Mouse (Mus musculus): Measurements from ENCODE around the gene Top3a. TPM values are rescaled to one million over a fixed set of nuclear protein-coding genes. Genes with fewer than 3 reads are reported as not detected.
A peak's percentile ranks its signal among the peaks of the same experiment; 100 is the strongest.

Top3a gene
- total RNA-seq, 2 experiments from 2014 or later: 6.5 to 10.7 TPM

- no peak for DNase-seq
These were observed 65.1 kb downstream of the Top3a start for GRCm38 (mm10) chr11:60712040-60712439.

DNA sequence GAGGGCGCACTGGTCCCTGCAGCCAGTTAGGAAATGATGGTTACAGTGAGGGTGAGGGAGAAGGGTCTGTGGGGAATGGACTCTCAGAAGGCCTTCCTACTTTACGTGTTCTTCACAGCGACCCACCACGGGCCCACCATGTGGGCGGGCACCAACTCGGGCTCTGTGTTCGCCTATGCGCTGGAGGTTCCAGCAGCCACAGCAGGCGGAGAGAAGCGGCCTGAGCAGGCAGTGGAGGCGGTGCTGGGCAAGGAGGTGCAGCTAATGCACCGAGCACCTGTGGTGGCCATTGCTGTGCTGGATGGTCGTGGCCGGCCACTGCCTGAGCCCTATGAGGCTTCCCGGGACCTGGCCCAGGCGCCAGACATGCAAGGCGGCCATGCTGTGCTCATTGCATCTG, 65.9 kb downstream of the Top3a start:
- no peak for DNase-seq

DNA sequence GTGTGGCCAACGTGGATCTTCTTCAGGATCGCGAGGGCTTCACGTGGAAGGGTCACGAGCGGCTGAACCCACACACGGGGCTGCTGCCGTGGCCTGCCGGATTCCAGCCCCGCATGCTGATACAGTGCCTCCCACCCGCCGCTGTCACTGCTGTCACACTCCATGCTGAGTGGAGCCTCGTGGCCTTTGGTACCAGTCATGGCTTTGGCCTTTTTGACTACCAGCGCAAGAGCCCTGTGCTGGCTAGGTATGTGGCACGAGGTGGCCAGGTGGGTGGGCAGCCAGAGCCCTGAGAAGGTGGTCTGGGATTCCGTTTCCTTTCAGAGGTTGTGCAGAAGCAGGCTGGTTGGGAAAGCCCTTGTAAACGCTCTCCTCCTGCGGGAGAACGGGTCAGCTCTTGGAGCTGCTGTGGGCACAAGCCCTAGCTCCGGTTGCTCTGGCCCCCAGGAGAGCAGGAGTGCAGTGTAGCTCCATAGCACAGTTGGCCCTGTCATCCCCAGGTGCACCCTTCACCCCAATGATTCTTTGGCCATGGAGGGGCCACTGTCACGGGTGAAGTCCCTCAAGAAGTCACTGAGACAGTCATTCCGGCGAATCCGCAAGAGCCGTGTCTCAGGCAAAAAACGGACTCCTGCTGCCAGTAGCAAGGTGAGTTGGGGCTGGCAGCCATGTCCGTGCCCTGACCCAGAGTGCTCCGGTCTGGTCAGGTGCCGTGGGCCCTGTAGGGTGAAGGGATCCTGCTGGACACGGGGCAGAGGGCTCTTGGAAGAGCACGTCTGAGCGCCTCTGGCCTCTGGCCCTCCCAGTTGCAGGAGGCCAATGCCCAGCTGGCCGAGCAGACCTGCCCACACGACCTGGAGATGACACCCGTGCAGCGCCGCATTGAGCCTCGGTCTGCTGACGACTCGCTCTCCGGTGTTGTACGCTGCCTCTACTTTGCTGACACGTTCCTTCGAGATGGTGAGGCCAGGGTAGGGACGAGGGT, 67.4 kb downstream of the Top3a start:
- no peak for DNase-seq

DNA sequence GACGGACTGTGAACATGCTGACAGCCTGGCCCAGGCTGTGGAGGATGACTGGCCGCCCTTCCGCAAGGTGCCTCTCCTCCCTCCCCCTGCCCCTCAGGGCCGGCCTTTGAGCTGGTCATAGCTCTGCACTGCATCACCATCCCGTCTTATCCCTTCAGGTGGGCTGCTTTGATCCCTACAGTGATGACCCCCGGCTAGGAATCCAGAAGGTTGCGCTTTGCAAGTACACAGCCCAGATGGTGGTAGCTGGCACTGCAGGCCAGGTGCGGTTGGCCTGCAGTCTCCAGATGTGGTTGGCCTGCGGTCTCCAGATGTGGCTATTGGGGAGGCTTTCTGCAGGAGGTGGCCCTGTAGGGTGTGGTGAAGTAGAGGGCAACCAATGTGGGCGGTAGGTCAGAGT, 68.5 kb downstream of the Top3a start:
- DNase-seq: no peak

- peak; percentile 91 to 93 for DNase-seq
These were observed 69.5 kb downstream of the Top3a start for GRCm38 (mm10) chr11:60707672-60708071.

GRCm38 (mm10) chr11:60706696-60707480, 70.3 kb downstream of the Top3a start:
- no peak for DNase-seq

DNA sequence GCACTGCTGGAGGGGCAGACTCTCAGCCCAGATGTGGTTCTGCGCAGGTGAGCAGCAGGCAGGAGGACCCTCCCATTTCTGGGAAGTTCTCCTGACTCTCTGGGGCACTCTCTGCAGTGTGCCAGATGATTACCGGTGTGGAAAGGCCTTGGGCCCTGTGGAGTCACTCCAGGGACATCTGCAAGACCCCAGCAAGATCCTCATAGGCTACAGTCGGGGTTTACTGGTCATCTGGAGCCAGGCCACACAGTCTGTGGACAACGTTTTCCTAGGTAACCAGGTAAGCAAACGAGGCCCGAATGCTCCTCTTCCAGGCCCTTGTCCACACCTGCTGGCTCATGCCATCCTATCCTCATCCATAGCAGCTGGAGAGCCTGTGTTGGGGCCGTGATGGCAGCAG, 71.1 kb downstream of the Top3a start:
- no peak for DNase-seq

- no peak for DNase-seq
These were observed 71.9 kb downstream of the Top3a start for GRCm38 (mm10) chr11:60705255-60705654.

- no peak for DNase-seq
These were observed 72.9 kb downstream of the Top3a start for GRCm38 (mm10) chr11:60704023-60704880.

DNA sequence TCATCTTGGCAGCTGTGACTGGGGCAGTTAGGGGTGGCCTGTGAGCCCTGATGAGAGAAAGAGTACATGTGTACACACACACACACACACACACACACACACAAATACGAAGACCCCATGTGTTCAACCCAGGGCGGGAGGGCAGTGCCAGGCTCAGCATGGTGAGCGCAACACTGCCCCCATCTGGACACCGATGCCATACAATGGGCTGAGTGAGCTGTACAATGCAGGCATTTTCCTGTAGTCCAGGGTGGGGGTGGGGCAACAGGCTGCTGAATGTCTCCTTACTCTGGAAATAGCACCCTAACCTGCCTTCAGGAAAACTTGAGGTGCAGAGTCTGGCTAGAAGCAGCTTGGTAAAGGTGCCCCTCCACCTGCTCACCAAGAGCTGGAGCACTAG, 74.0 kb downstream of the Top3a start:
- DNase-seq: peak; percentile 76 to 85

DNA sequence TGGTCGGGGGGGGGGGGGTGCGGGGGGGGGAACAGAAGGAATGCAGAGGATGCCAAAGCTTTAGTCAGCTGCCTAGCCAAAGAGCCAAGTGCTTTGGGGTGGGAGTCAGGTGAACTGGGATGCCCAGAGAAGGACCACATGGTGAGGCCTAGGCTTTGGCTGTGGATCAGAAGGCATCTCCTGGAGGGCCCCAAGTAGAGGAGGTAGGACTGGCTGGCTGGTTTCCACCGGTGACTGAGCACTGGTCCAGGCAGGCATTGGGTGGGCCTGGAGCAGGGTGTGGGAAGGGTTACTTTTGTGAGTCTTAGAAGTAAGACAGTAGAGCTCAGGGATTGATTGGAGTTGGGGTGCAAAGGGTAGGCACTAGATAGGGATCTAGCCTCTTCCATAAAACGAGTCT, 75.6 kb downstream of the Top3a start:
- DNase-seq: no peak

GRCm38 (mm10) chr11:60700320-60701185, 76.6 kb downstream of the Top3a start:
- no peak for DNase-seq

DNA sequence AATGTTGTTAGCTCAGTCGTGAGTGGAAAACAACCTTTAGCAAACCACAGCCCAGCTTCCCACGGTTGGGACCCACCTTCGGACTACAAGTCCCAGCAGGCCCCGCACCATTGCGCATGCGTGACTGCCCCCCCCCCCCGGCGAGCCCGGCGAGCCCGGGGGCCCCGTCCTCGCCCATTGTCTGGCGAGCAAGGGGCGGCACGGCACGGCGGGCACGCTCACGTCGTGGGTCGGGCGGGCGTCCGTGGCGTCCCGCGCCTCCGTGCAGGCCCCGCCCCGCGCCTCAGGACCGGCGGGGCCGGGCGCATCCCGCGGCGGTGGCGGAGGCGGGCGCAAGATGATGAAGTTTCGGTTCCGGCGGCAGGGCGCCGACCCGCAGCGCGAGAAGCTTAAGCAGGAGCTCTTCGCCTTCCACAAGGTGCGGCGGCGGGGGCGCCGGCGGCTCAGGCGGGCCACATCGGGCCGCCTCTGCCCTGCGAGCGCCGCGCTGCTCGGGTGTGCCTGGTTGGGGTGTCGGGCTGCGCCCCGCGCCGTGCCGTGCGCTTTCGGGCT, 77.6 kb downstream of the Top3a start, which contains the start of gene Llgl1:
Gene Llgl1, plus strand, starts transcription at position 200 of the 552 bp plus-strand sequence.
- peak; percentile 90 to 94 for DNase-seq

- DNase-seq: peak; percentile 67 to 85
These were observed 78.2 kb downstream of the Top3a start for GRCm38 (mm10) chr11:60698806-60699523.

DNA sequence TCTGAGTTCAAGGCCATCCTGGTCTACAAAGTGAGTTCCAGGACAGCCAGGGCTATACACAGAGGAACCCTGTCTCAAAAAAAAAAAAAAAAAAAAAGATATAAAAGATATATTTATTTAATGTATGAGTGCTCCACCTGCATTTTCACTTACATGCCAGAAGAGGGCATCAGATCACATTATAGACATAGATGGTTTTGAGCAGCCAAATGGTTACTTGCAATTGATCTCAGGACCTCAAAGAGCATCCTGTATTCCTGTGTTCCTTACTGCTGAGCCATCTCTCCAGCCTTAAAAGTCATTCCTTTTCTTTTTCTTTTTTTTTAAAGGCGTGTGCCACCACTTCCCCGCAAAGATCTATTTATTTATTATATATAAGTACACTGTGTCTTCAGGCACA, 79.6 kb downstream of the Top3a start:
- no peak for DNase-seq

- no peak for DNase-seq
These were observed 81.0 kb downstream of the Top3a start for GRCm38 (mm10) chr11:60696165-60696564.

All from adrenal gland, postnatal 36 days (tissue).